Mouse (Mus musculus) erythroblast, embryonic 14.5 days (primary cell): ENCODE measurements around the gene Dus2.

Experiments
- GATA1 ChIP-seq: IDR thresholded peaks from 2 replicates; pipeline ENCODE4 v1.6.1; 2012; ENCODE audit warnings: low read length, inconsistent platforms, mixed read lengths
- TAL1 ChIP-seq: IDR thresholded peaks from 3 replicates; pipeline ENCODE4 v1.6.1; 2012; ENCODE audit warnings: low read length, inconsistent platforms, mixed read lengths

- no peak for TF ChIP-seq TAL1
- TF ChIP-seq GATA1 = no peak
Measured at GRCm38 (mm10) chr8:105993226-105993625, 2.1 kb downstream of the Dus2 start.
